Comparison of ENCODE assay signal across 9 mouse cellular contexts in the genomic region with DNA sequence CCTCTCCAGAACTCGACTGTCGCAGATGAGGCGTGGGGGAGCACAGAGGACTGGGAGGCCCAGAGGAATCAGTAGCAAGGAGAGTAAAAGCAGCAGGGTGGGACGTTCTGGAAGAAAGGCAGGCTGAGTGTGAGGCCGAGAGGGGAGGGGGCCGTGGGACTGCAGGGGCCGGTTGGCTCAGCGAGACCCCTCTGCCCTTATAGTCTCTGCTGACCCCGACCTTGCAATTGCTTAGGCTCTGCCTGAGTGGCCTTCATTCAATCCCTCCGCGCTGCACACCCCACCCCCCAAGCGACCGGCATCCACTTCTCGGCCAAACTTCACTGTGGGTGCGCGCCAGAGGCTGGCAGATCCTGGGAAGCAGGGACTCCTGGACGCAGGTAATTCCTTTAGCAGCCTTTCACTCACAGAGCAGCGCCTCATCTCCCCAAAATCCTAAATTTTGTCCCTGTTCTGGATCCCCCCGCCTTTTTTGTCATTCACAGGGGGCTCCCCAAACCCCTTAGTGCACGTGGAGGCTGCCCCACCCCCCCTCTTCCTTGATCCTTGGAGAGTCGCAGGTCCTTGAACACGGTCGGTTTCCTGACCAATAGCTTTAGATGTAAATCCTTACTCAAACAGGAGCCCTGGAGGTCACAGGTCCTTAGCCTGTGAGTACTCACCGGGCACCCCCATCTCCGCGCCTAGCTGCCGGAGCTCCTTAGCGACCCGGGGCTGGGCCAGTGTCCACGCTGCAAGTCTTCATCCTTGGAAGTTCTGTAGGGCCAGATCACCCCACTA. TPM values are rescaled to one million over a fixed set of nuclear protein-coding genes. Genes with fewer than 3 reads are reported as not detected.
A peak's percentile ranks its signal among the peaks of the same experiment; 100 is the strongest.
DNase-seq lines count a peak whose midpoint lies in the region; ATAC-seq and TF ChIP-seq lines count a peak whose summit lies in the region.
"Had no signal": no experiment of that assay in that cellular context is flagged by ENCODE, and none has a peak within 500 bp of the region (broad histone marks: within the 10 kb centered on the region; RNA-seq: fewer than 3 reads in every experiment).

No protein-coding gene starts in this region.

- no peak for TF ChIP-seq EP300 in ES-Bruce4 (IDR thresholded peaks at IDR 0.05; ENCODE audit: insufficient read depth, low read depth, low read length)

- H3K4me1 ChIP-seq in ES-Bruce4 (ENCODE audit: control insufficient read depth, insufficient read depth, low read length) = no peaks in the 10 kb centered on the region
- peaks cover 10% of the 10 kb centered on the region; the same call in 1 of the 2 replicates for H3K4me1 ChIP-seq in hindbrain, embryonic 14.5 days (replicated peaks; ENCODE audit: control insufficient read depth, insufficient read depth, low read length)
- H3K4me1 ChIP-seq in midbrain, embryonic 11.5 days (ENCODE audit: control insufficient read depth, insufficient read depth, low read length) = peaks cover 19% of the 10 kb centered on the region

- H3K27me3 ChIP-seq in ES-Bruce4 (ENCODE audit: control insufficient read depth, insufficient read depth, low read length, poor library complexity, severe bottlenecking) = no peaks in the 10 kb centered on the region
- peaks cover 18% of the 10 kb centered on the region for H3K27me3 ChIP-seq in hindbrain, embryonic 14.5 days (ENCODE audit: control insufficient read depth, insufficient read depth, low read length)
- no peaks in the 10 kb centered on the region for H3K27me3 ChIP-seq in midbrain, embryonic 11.5 days (ENCODE audit: control insufficient read depth, insufficient read depth, low read length)

- no peak overlapping the region for H3K27ac ChIP-seq in ES-Bruce4 (ENCODE audit: insufficient read depth, low read length)
- H3K27ac ChIP-seq in hindbrain, embryonic 14.5 days = no peak overlapping the region
- H3K27ac ChIP-seq in midbrain, embryonic 11.5 days (ENCODE audit: low read depth, low read length) = no peak overlapping the region

- H3K36me3 ChIP-seq in ES-Bruce4 (ENCODE audit: control insufficient read depth, insufficient read depth, low read length, poor library complexity, severe bottlenecking) = no peaks in the 10 kb centered on the region
- no peaks in the 10 kb centered on the region for H3K36me3 ChIP-seq in hindbrain, embryonic 14.5 days (replicated peaks; ENCODE audit: control insufficient read depth, insufficient read depth)
- H3K36me3 ChIP-seq in midbrain, embryonic 11.5 days (ENCODE audit: control insufficient read depth, insufficient read depth, low read length) = no peaks in the 10 kb centered on the region

- WGBS in hindbrain, embryonic 14.5 days = 4% methylated on average over 30 of the region's 30 CpGs
- WGBS in midbrain, embryonic 11.5 days = 3% methylated on average over 30 of the region's 30 CpGs

- H3K9ac ChIP-seq in ES-Bruce4 (ENCODE audit: low read depth, poor library complexity, severe bottlenecking) = peak overlapping the region; percentile 60
- H3K9ac ChIP-seq in hindbrain, embryonic 14.5 days = peak overlapping the region; percentile 39; the same call in 1 of the 2 replicates
- H3K9ac ChIP-seq in midbrain, embryonic 11.5 days (ENCODE audit: low read length) = peak overlapping the region; percentile 66

- TF ChIP-seq CTCF in ES-Bruce4 (IDR thresholded peaks at IDR 0.05; ENCODE audit: low read depth, low read length) = no peak

- no peaks in the 10 kb centered on the region for H3K9me3 ChIP-seq in ES-Bruce4 (replicated peaks; ENCODE audit: control insufficient read depth, insufficient read depth, low read length, poor library complexity, severe bottlenecking)
- H3K9me3 ChIP-seq in hindbrain, embryonic 14.5 days (ENCODE audit: control insufficient read depth, low read length) = no peaks in the 10 kb centered on the region
- no peaks in the 10 kb centered on the region for H3K9me3 ChIP-seq in midbrain, embryonic 11.5 days (ENCODE audit: control insufficient read depth, low read length)

- H3K4me3 ChIP-seq in ES-Bruce4 (ENCODE audit: low read depth, low read length) = peak overlapping the region; percentile 51
- H3K4me3 ChIP-seq in hindbrain, embryonic 14.5 days (replicated peaks; ENCODE audit: low read length) = peak overlapping the region; percentile 13
- H3K4me3 ChIP-seq in midbrain, embryonic 11.5 days (ENCODE audit: low read depth, low read length) = peak overlapping the region; percentile 42

- peak; percentile 61 for DNase-seq in embryo, embryonic 10 days (ENCODE audit: low spot score)
- DNase-seq in hindbrain, embryonic 14.5 days (ENCODE audit: low spot score) = no peak
- DNase-seq in midbrain, embryonic 11.5 days (ENCODE audit: low spot score, missing footprints) = peak; percentile 94
- DNase-seq in B cell, adult 2 months = no peak
- no peak for DNase-seq in cerebellum, adult 18-20 months
- DNase-seq in c-Kit-positive CD71-positive TER-119-positive erythroid progenitor cells, embryonic 14.5 days (ENCODE audit: low spot score) = no peak
- DNase-seq: cerebellum, postnatal 25 days; kidney, postnatal 14 days had no signal

- ATAC-seq in hindbrain, embryonic 14.5 days (ENCODE audit: low FRiP score) = no peak
- peak; percentile 51; the same call in 1 of the 2 replicates for ATAC-seq in midbrain, embryonic 11.5 days (ENCODE audit: low FRiP score)

- no peak for TF ChIP-seq POLR2A in ES-Bruce4 (IDR thresholded peaks at IDR 0.05; ENCODE audit: insufficient read depth, low read length)

- peak overlapping the region; percentile 47 for H3K4me2 ChIP-seq in hindbrain, embryonic 14.5 days (replicated peaks)
- H3K4me2 ChIP-seq in midbrain, embryonic 11.5 days = peak overlapping the region; percentile 84

RNA-seq across cellular contexts. Expression of a gene that starts 8.4 kb away (rescaled TPM):
- 0.04 TPM in 1 of 2 replicates, not detected in the other for polyA plus RNA-seq in ES-Bruce4 (2011; ENCODE audit: insufficient read depth, insufficient read length, low read depth, missing spikeins)
- 0.14 and 0.17 TPM in 2 replicates for polyA plus RNA-seq in hindbrain, embryonic 14.5 days (2014; fragmentation: Nextera tagmentation; extraction: Ambion mirVana)
- 0.03 TPM in 2 replicates for polyA plus RNA-seq in midbrain, embryonic 11.5 days (2014; fragmentation: Nextera tagmentation; extraction: Ambion mirVana)

RNA-seq across cellular contexts. Expression of a gene that starts 17.1 kb away (rescaled TPM):
- 14.4 and 15.0 TPM in 2 replicates for polyA plus RNA-seq in ES-Bruce4 (2011; ENCODE audit: insufficient read depth, insufficient read length, low read depth, missing spikeins)
- polyA plus RNA-seq in hindbrain, embryonic 14.5 days (2014; fragmentation: Nextera tagmentation; extraction: Ambion mirVana) = 78.4 and 87.3 TPM in 2 replicates
- 54.8 and 57.4 TPM in 2 replicates for polyA plus RNA-seq in midbrain, embryonic 11.5 days (2014; fragmentation: Nextera tagmentation; extraction: Ambion mirVana)

RNA-seq across cellular contexts. Expression of a gene that starts 33.1 kb away (rescaled TPM):
- 33.5 and 37.9 TPM in 2 replicates for polyA plus RNA-seq in ES-Bruce4 (2011; ENCODE audit: insufficient read depth, insufficient read length, low read depth, missing spikeins)
- 14.2 and 16.0 TPM in 2 replicates for polyA plus RNA-seq in hindbrain, embryonic 14.5 days (2014; fragmentation: Nextera tagmentation; extraction: Ambion mirVana)
- 10.5 and 10.6 TPM in 2 replicates for polyA plus RNA-seq in midbrain, embryonic 11.5 days (2014; fragmentation: Nextera tagmentation; extraction: Ambion mirVana)

RNA-seq across cellular contexts. Expression of a gene that starts 47.8 kb away (rescaled TPM):
- not detected in 2 replicates for polyA plus RNA-seq in ES-Bruce4 (2011; ENCODE audit: insufficient read depth, insufficient read length, low read depth, missing spikeins)
- not detected in 2 replicates for polyA plus RNA-seq in hindbrain, embryonic 14.5 days (2014; fragmentation: Nextera tagmentation; extraction: Ambion mirVana)
- 0.72 and 1.4 TPM in 2 replicates for polyA plus RNA-seq in midbrain, embryonic 11.5 days (2014; fragmentation: Nextera tagmentation; extraction: Ambion mirVana)

RNA-seq across cellular contexts. Expression of a gene that starts 48.0 kb away (rescaled TPM):
- polyA plus RNA-seq in ES-Bruce4 (2011; ENCODE audit: insufficient read depth, insufficient read length, low read depth, missing spikeins) = 208 and 237 TPM in 2 replicates
- 593 and 621 TPM in 2 replicates for polyA plus RNA-seq in hindbrain, embryonic 14.5 days (2014; fragmentation: Nextera tagmentation; extraction: Ambion mirVana)
- polyA plus RNA-seq in midbrain, embryonic 11.5 days (2014; fragmentation: Nextera tagmentation; extraction: Ambion mirVana) = 432 and 501 TPM in 2 replicates

Comparison
In these comparisons a context has a peak if more than half of its experiments do, and no peak if none do; other contexts are left out.
1. DNase-seq: peak in embryo, embryonic 10 days (single experiment) and midbrain, embryonic 11.5 days (single experiment); none in hindbrain, embryonic 14.5 days (single experiment), B cell, adult 2 months (0 of 2), cerebellum, adult 18-20 months (0 of 2) and c-Kit-positive CD71-positive TER-119-positive erythroid progenitor cells, embryonic 14.5 days (single experiment).
2. Peak in every context shown above with its lines, with median percentiles within 50 percentile points of each other: H3K4me3 ChIP-seq and H3K9ac ChIP-seq.